Mouse (Mus musculus): ENCODE data around the gene Uchl3. TPM values are rescaled to one million over a fixed set of nuclear protein-coding genes. Genes with fewer than 3 reads are reported as not detected.
A peak's percentile ranks its signal among the peaks of the same experiment; 100 is the strongest.

The Uchl3 gene
- 149 and 162 TPM in 2 replicates for polyA plus RNA-seq (2015; fragmentation: Nextera tagmentation; extraction: Ambion mirVana)

DNA sequence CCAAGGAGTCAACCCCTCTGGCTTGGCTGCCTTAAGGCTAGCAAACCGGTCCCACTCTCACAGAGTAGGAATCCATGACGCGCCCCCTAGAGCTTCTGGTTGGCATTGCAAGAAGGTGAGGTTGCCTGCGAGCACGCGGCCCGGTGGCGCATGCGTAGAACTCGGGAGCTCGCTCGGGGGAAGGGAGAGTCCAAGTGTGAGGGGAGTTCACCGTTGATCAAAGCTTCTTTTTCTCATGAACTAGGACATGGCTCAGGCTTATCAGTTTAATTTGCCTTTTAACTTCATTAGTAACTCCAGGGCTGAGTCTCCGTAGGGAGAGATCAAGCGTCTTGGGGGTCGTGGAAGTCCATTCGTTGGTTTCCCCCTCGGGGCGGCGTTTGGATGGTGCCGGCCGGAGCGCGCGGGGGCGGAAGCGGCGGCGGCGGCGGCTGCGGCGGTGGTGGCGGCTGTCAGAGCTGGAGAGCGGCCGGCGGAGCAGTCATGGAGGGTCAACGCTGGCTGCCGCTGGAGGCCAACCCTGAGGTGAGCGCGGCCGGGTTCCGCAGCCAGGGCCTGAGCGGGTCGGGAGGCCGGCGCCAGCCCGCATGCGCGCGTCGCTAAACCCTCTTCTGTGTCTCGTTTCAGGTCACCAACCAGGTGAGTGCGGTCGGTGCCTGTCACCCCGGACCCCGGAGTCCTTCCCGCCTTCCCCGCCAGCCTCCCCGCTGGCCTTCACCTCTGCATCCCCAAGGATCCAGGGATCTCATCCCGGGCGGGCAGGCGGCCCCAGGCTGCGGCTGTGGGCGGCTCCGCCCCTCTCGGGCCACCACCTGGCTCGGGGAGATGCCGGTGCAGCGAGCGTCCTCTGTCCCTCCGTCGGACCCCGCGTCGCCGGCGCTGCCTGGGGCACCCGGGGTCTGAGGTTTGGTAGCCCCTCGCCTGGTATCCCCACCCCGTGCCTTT lies at the start of gene Uchl3:
Uchl3 (plus strand) TSS at position 387 of the 945 bp plus-strand sequence.
- no peaks in the 10 kb centered on the region for H3K9me3 ChIP-seq
- peak within 1 kb of the TSS; percentile 62 for H3K27ac ChIP-seq
- no peaks in the 10 kb centered on the region for H3K4me1 ChIP-seq (replicated peaks)
- under 1% methylated on average over 81 of the region's 81 CpGs for WGBS
- no peaks in the 10 kb centered on the region for H3K36me3 ChIP-seq
- H3K4me2 ChIP-seq (replicated peaks), result peak within 1 kb of the TSS; percentile 81
- H3K4me3 ChIP-seq (replicated peaks), result peak within 1 kb of the TSS; percentile 98
- peak within 1 kb of the TSS; percentile 85 for H3K9ac ChIP-seq
- no peaks in the 10 kb centered on the region for H3K27me3 ChIP-seq (replicated peaks)
- ATAC-seq, result peak; percentile 94

DNA sequence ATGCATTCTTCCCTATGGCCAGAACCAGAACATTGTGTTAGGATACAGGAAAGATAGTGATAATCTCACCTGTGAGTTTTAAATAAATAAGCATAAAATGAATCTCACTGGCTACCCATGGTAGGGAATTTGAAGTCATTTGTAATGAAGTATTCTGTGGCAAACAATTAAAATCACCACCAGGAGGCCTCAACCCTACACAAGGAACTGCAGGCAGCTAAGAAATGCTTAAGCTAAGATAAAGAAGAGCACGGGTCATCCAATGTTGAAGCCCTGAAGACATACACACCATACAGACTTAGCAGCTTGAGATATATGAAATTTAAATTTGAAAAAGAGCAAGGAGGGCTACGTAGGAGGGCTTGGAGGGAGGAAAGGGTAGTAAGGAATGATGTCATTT lies 47.9 kb upstream of the Uchl3 start:
- ATAC-seq, result no peak
- Histone ChIP-seq H3K27me3 (replicated peaks) (no peaks in the 10 kb centered on the region), H3K27ac (no peak overlapping the region), H3K4me1 (replicated peaks) (0 out of 2 replicates have a peak, but pooled peaks cover 8% of the 10 kb centered on the region), H3K36me3 (no peaks in the 10 kb centered on the region), H3K9me3 (no peaks in the 10 kb centered on the region), H3K4me2 (replicated peaks) (no peak overlapping the region), H3K4me3 (replicated peaks) (no peak overlapping the region), H3K9ac (no peak overlapping the region)
- WGBS, result 65% methylated on average over 2 of the region's 2 CpGs

DNA sequence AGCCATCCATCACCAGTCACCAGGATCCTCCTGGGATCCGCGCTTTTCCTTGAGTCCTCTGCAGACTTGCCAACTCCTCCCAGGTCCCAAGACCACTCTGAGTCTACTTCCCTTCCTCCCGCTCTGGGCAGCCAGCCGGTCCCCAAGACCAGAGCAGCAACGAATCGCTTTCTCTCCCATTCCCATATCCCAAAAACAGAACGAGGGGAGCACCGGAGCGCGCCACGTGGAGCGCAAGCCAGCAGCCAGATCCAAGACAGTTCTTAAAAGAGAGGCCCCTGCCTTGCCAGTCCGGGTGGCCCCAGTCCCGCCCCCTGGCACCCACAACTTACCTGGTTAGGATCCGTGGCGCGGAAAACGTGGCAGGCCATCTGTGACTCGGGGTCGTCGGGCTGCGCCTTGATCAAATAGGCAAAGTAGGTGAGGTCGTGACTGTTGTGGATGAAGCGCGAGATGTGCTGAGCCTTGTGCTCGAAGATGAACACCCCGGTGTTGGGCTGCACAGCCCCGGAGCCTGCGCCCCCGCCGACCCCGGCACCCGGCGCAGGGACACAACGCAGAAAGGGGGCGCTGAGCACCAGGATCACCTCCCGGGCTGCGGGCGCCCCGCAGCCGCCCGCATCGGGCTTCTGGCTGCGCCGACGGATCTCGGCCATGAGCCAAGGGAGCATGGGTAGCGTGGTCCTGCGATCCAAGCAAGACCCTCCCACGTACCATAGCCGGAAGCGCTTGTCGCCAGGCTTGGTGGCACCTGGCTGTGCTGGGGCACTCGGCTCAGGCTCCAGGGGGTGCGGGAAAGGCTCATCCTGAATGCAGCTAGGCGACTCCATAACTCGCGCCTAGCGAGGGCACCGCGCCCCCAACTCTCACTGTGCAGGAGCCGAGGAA lies 45.9 kb upstream of the Uchl3 start:
- Histone ChIP-seq H3K4me3 (replicated peaks) (peak overlapping the region; percentile 88), H3K4me2 (replicated peaks) (peak overlapping the region; percentile 100), H3K9me3 (no peaks in the 10 kb centered on the region), H3K9ac (peak overlapping the region; percentile 80), H3K36me3 (no peaks in the 10 kb centered on the region), H3K4me1 (replicated peaks) (0 out of 2 replicates have a peak, but pooled peaks cover 8% of the 10 kb centered on the region), H3K27ac (peak overlapping the region; percentile 70; the same call in 1 of the 2 replicates), H3K27me3 (replicated peaks) (no peaks in the 10 kb centered on the region)
- peak; percentile 60 for ATAC-seq
- under 1% methylated on average over 62 of the region's 62 CpGs for WGBS

DNA sequence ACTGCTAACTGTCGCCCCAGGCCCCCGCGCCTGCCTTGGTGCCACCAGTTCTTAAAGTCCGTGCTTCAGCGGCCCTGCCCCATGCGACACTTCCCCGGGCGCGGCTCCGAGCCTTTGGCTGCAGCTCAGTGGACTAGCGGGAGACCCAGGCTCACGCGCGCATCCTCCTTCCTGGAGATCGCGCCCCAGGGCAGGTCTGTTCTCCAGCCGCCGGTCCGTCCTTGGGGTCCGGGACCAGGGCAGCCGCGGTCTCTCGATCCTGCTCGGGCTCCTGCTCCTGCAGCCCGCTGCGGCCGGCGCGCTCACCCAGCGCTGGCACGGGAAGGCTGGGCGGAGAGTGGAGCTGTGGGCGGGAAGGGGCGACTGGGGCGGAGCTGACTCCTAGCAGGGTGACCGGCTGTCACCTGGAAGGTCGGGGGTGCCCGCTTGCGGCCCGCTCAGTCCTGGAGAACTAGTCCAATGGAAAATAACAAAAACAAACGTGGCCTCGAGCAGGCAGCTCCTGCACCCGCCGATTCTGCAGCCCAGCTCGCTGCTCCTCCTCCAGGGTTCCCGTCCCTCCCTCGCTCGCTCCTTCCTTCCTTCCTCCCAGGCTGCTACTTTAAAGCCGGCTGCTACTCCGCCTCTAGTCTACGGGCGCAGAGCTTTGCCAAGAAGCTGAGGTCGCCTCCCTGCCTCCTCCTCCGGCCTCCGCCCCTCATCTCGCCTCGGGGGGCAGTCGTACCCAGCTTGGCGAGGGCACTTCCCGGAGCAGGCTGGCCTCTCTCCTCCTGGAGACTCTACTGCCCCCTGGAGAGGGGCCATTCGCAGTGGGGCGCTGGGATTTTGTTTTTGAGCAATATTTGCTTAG lies 45.0 kb upstream of the Uchl3 start, which contains the start of gene Tbc1d4:
Tbc1d4 (minus strand) TSS at position 673 of the 850 bp plus-strand sequence.
- no peaks in the 10 kb centered on the region for H3K36me3 ChIP-seq
- peak within 1 kb of the TSS; percentile 88 for H3K4me3 ChIP-seq (replicated peaks)
- peak within 1 kb of the TSS; percentile 100 for H3K4me2 ChIP-seq (replicated peaks)
- peak within 1 kb of the TSS; percentile 70 for H3K27ac ChIP-seq
- peak; percentile 95 for ATAC-seq
- no peaks in the 10 kb centered on the region for H3K27me3 ChIP-seq (replicated peaks)
- peak within 1 kb of the TSS; percentile 80 for H3K9ac ChIP-seq
- no peaks in the 10 kb centered on the region for H3K9me3 ChIP-seq
- WGBS, result under 1% methylated on average over 62 of the region's 62 CpGs
- 0 out of 2 replicates have a peak, but pooled peaks cover 8% of the 10 kb centered on the region for H3K4me1 ChIP-seq (replicated peaks)

DNA sequence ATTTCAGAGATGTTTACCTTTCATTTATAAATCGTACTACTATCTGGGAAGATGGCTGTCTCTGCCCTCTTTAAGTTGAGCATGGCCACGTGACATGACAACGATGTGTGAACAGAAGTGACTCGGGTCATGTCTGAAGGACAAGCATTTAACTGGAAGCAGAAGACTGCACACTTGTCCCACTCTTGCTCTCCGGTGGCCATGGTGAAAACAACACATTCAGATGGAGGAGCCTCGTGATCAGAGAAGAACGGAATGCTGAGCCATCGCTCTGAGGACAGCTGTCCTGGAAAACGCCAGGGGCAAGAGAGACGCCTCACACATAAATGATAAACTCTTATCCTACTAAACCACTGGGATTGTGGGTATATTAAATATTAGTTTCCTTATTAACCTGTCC lies 43.1 kb upstream of the Uchl3 start:
- no peaks in the 10 kb centered on the region for H3K27me3 ChIP-seq (replicated peaks)
- 77% methylated on average over 10 of the region's 10 CpGs for whole genome bisulfite sequencing
- H3K36me3 ChIP-seq, result no peaks in the 10 kb centered on the region
- H3K4me1 ChIP-seq (replicated peaks), result 0 out of 2 replicates have a peak, but pooled peaks cover 8% of the 10 kb centered on the region
- H3K9ac ChIP-seq, result no peak overlapping the region
- ATAC-seq, result no peak
- H3K9me3 ChIP-seq, result no peaks in the 10 kb centered on the region
- H3K4me3 ChIP-seq (replicated peaks), result no peak overlapping the region
- H3K27ac ChIP-seq, result no peak overlapping the region
- no peak overlapping the region for H3K4me2 ChIP-seq (replicated peaks)

DNA sequence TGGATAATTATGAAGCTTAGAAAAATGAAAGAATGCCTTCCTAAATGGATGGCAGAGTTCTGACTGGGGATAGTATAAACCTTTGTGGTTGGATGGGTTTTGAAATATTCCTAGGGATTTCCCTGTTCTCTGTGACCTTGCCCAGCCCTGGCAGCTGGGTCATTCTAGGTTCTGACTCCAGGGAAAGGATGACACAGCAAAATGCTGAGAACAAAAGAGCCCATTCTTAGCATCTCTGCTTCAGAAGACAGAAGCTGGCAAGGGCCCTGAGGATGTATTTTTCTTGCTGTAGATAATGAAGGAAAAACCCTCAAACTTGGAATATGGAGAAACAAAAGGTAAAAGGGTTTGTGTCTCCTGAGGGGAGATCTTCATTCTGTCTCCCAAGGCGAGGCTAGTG lies 40.6 kb upstream of the Uchl3 start:
- Histone ChIP-seq H3K9me3 (no peaks in the 10 kb centered on the region), H3K4me3 (replicated peaks) (no peak overlapping the region), H3K4me1 (replicated peaks) (no peaks in the 10 kb centered on the region), H3K27me3 (replicated peaks) (no peaks in the 10 kb centered on the region), H3K36me3 (no peaks in the 10 kb centered on the region), H3K9ac (no peak overlapping the region), H3K4me2 (replicated peaks) (no peak overlapping the region), H3K27ac (no peak overlapping the region)
- 50% methylated on average over 1 of the region's 1 CpGs for WGBS
- ATAC-seq, result no peak

DNA sequence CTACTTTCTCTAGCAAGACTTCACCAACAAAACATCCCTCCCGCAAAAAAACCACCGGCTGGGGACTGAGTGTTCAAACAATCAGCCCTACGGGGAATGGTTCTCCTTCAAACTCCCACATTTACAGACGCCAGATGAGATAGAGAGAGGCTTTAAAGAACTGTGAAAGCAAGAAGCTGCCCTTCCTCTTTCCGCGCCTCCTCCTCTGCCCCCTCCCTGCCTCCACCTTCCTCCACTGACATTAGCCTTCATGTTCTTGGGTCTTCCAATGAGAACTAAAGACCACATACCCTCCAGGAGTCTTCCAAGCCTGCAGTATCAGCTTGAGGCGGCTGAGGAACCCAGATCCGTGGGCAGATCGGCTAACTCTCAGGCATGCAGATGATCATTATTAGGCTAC lies 37.6 kb upstream of the Uchl3 start:
- Histone ChIP-seq H3K9me3 (no peaks in the 10 kb centered on the region), H3K4me2 (replicated peaks) (no peak overlapping the region), H3K4me3 (replicated peaks) (no peak overlapping the region), H3K36me3 (no peaks in the 10 kb centered on the region), H3K9ac (no peak overlapping the region), H3K27me3 (replicated peaks) (no peaks in the 10 kb centered on the region), H3K4me1 (replicated peaks) (no peaks in the 10 kb centered on the region), H3K27ac (no peak overlapping the region)
- no peak for ATAC-seq
- WGBS, result 67% methylated on average over 9 of the region's 9 CpGs

DNA sequence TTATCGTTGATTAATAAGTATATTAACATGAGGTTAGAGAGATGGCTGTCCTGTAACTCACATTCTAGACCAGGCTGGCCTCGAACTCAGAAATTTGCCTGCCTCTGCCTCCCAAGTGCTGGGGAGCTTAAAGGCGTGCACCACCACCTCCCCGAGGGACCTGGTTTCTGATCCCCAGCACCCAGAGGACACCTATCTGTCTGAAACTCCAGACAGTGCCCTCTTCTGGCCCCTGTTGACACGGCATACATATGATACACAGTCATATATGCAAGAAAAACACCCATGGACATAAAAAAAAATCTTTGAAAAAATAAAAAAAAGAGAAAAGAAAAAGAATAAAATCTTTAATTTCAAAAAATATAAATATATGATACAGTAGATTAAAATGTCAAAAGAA lies 36.1 kb upstream of the Uchl3 start:
- Histone ChIP-seq H3K27ac (no peak overlapping the region), H3K4me1 (replicated peaks) (no peaks in the 10 kb centered on the region), H3K9me3 (no peaks in the 10 kb centered on the region), H3K4me3 (replicated peaks) (no peak overlapping the region), H3K27me3 (replicated peaks) (no peaks in the 10 kb centered on the region), H3K36me3 (no peaks in the 10 kb centered on the region), H3K4me2 (replicated peaks) (no peak overlapping the region), H3K9ac (no peak overlapping the region)
- WGBS, result 90% methylated on average over 5 of the region's 5 CpGs
- no peak for ATAC-seq

DNA sequence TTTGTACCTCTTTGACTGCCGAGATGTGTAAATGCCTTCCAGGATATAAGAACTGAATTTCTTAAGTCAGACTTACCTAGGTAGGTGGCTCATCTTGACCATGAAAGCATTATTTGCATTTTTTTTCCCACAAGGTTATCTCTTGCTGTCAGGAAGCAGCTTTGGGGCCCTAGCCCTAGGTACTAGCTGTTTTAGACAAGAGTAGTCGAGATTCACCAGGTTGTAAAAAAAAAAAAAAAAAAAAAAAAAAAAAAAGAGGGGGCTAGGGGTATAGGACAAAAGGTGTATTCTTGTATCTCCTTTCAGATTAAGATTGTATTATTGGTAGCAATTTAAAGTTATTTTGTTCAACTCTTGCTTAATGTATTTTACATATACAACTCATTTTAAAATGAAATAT lies 23.2 kb upstream of the Uchl3 start:
- Histone ChIP-seq H3K27me3 (replicated peaks) (no peaks in the 10 kb centered on the region), H3K9ac (no peak overlapping the region), H3K4me2 (replicated peaks) (no peak overlapping the region), H3K27ac (no peak overlapping the region), H3K9me3 (no peaks in the 10 kb centered on the region), H3K4me1 (replicated peaks) (no peaks in the 10 kb centered on the region), H3K36me3 (0 out of 2 replicates have a peak, but pooled peaks cover 3% of the 10 kb centered on the region), H3K4me3 (replicated peaks) (no peak overlapping the region)
- no peak for ATAC-seq
- 82% methylated on average over 2 of the region's 2 CpGs for WGBS

DNA sequence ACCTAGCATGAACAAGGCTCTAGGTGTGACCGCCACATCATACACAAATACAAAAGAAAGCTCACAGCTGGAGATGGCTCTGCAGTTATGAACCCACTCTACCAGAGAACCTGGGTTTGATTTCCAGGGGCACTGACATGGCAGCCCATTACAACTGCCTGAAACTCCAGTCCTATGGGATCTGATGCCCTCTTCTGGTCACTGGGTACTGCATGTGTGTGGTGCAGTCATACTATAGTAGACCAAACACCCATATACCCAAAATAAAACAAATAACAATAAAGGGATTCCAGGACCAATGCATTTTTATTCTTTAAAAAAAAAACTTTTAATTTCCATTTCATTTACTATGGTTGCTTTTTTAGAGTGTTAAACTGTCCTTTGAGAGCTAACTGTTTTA lies 18.0 kb upstream of the Uchl3 start:
- Histone ChIP-seq H3K4me3 (replicated peaks) (no peak overlapping the region), H3K4me2 (replicated peaks) (no peak overlapping the region), H3K9ac (no peak overlapping the region), H3K4me1 (replicated peaks) (0 out of 2 replicates have a peak, but pooled peaks cover 3% of the 10 kb centered on the region), H3K27ac (no peak overlapping the region), H3K9me3 (no peaks in the 10 kb centered on the region), H3K27me3 (replicated peaks) (no peaks in the 10 kb centered on the region), H3K36me3 (0 out of 2 replicates have a peak, but pooled peaks cover 3% of the 10 kb centered on the region)
- 95% methylated on average over 1 of the region's 1 CpGs for WGBS
- no peak for ATAC-seq

DNA sequence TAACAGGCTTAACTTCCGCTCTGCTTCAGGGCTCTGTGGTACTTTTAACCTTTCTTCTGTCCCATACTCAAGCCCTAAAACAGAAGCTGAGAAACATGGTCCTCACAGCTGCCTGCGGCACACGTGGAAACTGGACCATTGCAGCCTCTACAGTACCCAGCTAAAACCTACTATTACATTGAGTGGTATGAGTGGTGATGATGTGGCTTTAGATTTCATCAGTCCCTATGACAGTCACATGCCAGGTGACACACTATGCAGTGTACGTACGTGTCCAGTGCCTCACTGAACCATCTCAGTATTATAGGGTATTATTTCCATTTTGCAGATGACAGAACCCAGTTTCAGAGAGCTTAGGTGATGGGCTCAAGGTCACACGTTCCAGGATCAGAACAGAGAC lies 16.4 kb upstream of the Uchl3 start:
- H3K4me2 ChIP-seq (replicated peaks), result no peak overlapping the region
- H3K36me3 ChIP-seq, result 0 out of 2 replicates have a peak, but pooled peaks cover 3% of the 10 kb centered on the region
- 89% methylated on average over 6 of the region's 6 CpGs for WGBS
- no peaks in the 10 kb centered on the region for H3K9me3 ChIP-seq
- 0 out of 2 replicates have a peak, but pooled peaks cover 3% of the 10 kb centered on the region for H3K4me1 ChIP-seq (replicated peaks)
- no peak overlapping the region for H3K4me3 ChIP-seq (replicated peaks)
- no peaks in the 10 kb centered on the region for H3K27me3 ChIP-seq (replicated peaks)
- no peak for ATAC-seq
- H3K9ac ChIP-seq, result no peak overlapping the region
- no peak overlapping the region for H3K27ac ChIP-seq
